Mouse (Mus musculus) c-Kit-positive CD71-negative TER-119-negative erythroid progenitor cells, embryonic 14.5 days (primary cell): ENCODE data around the gene Nfya.
A peak's percentile ranks its signal among the peaks of the same experiment; 100 is the strongest.

Source experiments
- DNase-seq: peaks from one replicate; pipeline ENCODE4 v3.0.0-alpha.2; 2013; ENCODE audit warnings: low read depth

Gene Nfya

GRCm38 (mm10) chr17:48430394-48430793 is 20.7 kb upstream of the Nfya start:
- DNase-seq: no peak

GRCm38 (mm10) chr17:48427852-48428530 is 18.3 kb upstream of the Nfya start:
- DNase-seq: no peak

- no peak for DNase-seq
Measured at GRCm38 (mm10) chr17:48426991-48427750, 17.5 kb upstream of the Nfya start.

- no peak for DNase-seq
Measured at GRCm38 (mm10) chr17:48425823-48426612, 16.3 kb upstream of the Nfya start.

GRCm38 (mm10) chr17:48424237-48424636 is 14.5 kb upstream of the Nfya start:
- no peak for DNase-seq

GRCm38 (mm10) chr17:48419571-48419970 is 9.9 kb upstream of the Nfya start:
- DNase-seq: no peak

- DNase-seq: no peak
Measured at GRCm38 (mm10) chr17:48418781-48419180, 9.1 kb upstream of the Nfya start.

GRCm38 (mm10) chr17:48418174-48418573 is 8.5 kb upstream of the Nfya start:
- DNase-seq: no peak

GRCm38 (mm10) chr17:48417521-48417920 is 7.8 kb upstream of the Nfya start:
- no peak for DNase-seq

GRCm38 (mm10) chr17:48416425-48417195 is 6.9 kb upstream of the Nfya start:
- DNase-seq: no peak

GRCm38 (mm10) chr17:48416011-48416410 is 6.3 kb upstream of the Nfya start:
- no peak for DNase-seq

- no peak for DNase-seq
Measured at GRCm38 (mm10) chr17:48411241-48411640, 1.5 kb upstream of the Nfya start.

GRCm38 (mm10) chr17:48410299-48410785 is 636 bp upstream of the Nfya start:
- DNase-seq: no peak

- DNase-seq: peak; percentile 78
Measured at GRCm38 (mm10) chr17:48408526-48409291, 997 bp downstream of the Nfya start.

- no peak for DNase-seq
Measured at GRCm38 (mm10) chr17:48407910-48408525, 1.7 kb downstream of the Nfya start.

GRCm38 (mm10) chr17:48407154-48407553 is 2.6 kb downstream of the Nfya start:
- no peak for DNase-seq

- no peak for DNase-seq
Measured at GRCm38 (mm10) chr17:48404706-48405105, 5.0 kb downstream of the Nfya start.

GRCm38 (mm10) chr17:48403848-48404247 is 5.9 kb downstream of the Nfya start:
- no peak for DNase-seq

- DNase-seq: no peak
Measured at GRCm38 (mm10) chr17:48402751-48403150, 7.0 kb downstream of the Nfya start.

- DNase-seq: no peak
Measured at GRCm38 (mm10) chr17:48401710-48402109, 8.0 kb downstream of the Nfya start.

- no peak for DNase-seq
Measured at GRCm38 (mm10) chr17:48392616-48393015, 17.1 kb downstream of the Nfya start.
